Mouse (Mus musculus): ENCODE data around the gene Amph.

DNA sequence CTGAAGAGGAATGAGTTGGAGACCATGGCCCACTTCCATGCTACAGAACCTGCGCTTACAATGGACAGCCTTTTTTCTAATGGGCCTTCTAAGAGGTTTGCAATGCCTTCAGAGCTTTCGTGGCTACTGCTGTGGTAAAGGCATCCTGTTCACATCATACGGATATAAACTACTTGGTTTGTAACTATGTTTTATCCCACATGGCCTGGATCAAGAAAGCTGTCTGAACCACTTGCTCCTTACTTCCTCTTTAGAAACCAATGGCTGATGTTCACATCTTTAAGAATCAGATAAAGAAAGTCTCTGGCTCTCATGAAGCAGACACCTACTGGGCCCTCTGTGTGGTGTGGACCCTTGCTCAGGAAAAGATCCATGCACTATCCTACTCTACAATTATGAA lies 204.1 kb downstream of the Amph start:
- TF ChIP-seq CTCF (IDR thresholded peaks at IDR 0.05; ENCODE audit: low read depth, low read length): no peak
- TF ChIP-seq POLR2A (IDR thresholded peaks at IDR 0.05; ENCODE audit: extremely low read depth, insufficient read depth, low read length): no peak
